8 mouse cellular contexts compared by ENCODE assay signal in the genomic region with DNA sequence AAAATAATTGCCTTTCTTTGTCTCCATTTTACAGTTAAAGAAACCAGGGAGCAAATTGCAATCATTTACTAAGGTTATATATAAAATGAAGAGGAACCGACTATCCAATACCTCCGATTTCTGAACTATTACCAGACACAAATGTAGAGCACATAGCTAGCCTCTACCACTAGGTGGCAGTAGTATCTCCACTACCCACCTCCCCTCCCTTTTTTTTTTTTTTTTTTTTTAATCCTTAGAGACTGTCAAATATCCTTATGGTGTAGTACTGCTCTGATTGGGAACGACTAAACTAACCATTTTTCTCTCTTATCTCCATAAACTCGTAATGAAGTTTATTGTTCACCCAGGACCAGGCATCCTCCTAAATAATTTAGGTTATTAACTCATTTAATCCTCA. TPM values are rescaled to one million over a fixed set of nuclear protein-coding genes. Genes with fewer than 3 reads are reported as not detected.
DNase-seq lines count a peak whose midpoint lies in the region; ATAC-seq and TF ChIP-seq lines count a peak whose summit lies in the region.

No protein-coding gene starts in this region.

- WGBS in limb, embryonic 14.5 days, result 57% methylated on average over 4 of the region's 4 CpGs
- 57% methylated on average over 4 of the region's 4 CpGs for WGBS in limb, embryonic 10.5 days
- WGBS in midbrain, embryonic 16.5 days, result 61% methylated on average over 4 of the region's 4 CpGs

- no peak for ATAC-seq in limb, embryonic 14.5 days (ENCODE audit: low FRiP score, low read depth)
- 0 out of 2 replicates have a peak, but pooled peaks have one; percentile 16 for ATAC-seq in megakaryocyte-erythroid progenitor cell, adult 5-6 weeks (replicated peaks; ENCODE audit: low FRiP score, low TSS enrichment, poor library complexity, severe bottlenecking)
- no peak for ATAC-seq in midbrain, embryonic 16.5 days

- H3K36me3 ChIP-seq in limb, embryonic 14.5 days (ENCODE audit: control insufficient read depth, insufficient read depth, low read length), result no peaks in the 10 kb centered on the region
- no peaks in the 10 kb centered on the region for H3K36me3 ChIP-seq in limb, embryonic 10.5 days
- H3K36me3 ChIP-seq in midbrain, embryonic 16.5 days (ENCODE audit: control insufficient read depth, insufficient read depth, low read length), result no peaks in the 10 kb centered on the region

- no peaks in the 10 kb centered on the region for H3K9me3 ChIP-seq in limb, embryonic 14.5 days (ENCODE audit: control insufficient read depth, low read length)
- H3K9me3 ChIP-seq in limb, embryonic 10.5 days (replicated peaks), result no peaks in the 10 kb centered on the region
- H3K9me3 ChIP-seq in midbrain, embryonic 16.5 days (replicated peaks; ENCODE audit: control insufficient read depth, low read length, poor library complexity, severe bottlenecking), result no peaks in the 10 kb centered on the region

- no peak overlapping the region for H3K4me3 ChIP-seq in limb, embryonic 14.5 days (replicated peaks; ENCODE audit: low read length)
- H3K4me3 ChIP-seq in limb, embryonic 10.5 days, result no peak overlapping the region
- H3K4me3 ChIP-seq in midbrain, embryonic 16.5 days (ENCODE audit: low read depth, low read length), result no peak overlapping the region

- DNase-seq in cerebellum, postnatal 14 days, result peak; percentile 52 to 60
- no peak for DNase-seq in cerebellum, adult 11-12 months
- peak; percentile 63 for DNase-seq in limb, embryonic 14.5 days (ENCODE audit: low spot score)
- no peak for DNase-seq in limb, embryonic 10.5 days (ENCODE audit: low spot score)
- peak; percentile 32 for DNase-seq in T-cell, adult 2 months (ENCODE audit: low spot score)
- no peak for DNase-seq in spleen, adult 12 weeks (ENCODE audit: low spot score)

- no peak for TF ChIP-seq POLR2A in limb, embryonic 14.5 days (IDR thresholded peaks at IDR 0.05; ENCODE audit: borderline replicate concordance, extremely low read depth, insufficient read depth, insufficient read length)

- no peaks in the 10 kb centered on the region for H3K27me3 ChIP-seq in limb, embryonic 14.5 days (ENCODE audit: control insufficient read depth, insufficient read depth, low read length)
- no peaks in the 10 kb centered on the region for H3K27me3 ChIP-seq in limb, embryonic 10.5 days (ENCODE audit: low read depth, poor library complexity, severe bottlenecking)
- no peaks in the 10 kb centered on the region for H3K27me3 ChIP-seq in midbrain, embryonic 16.5 days (ENCODE audit: control insufficient read depth, insufficient read depth, low read depth, low read length)

- H3K4me1 ChIP-seq in limb, embryonic 14.5 days (ENCODE audit: control insufficient read depth, insufficient read depth, low read length), result no peaks in the 10 kb centered on the region
- H3K4me1 ChIP-seq in limb, embryonic 10.5 days, result no peaks in the 10 kb centered on the region
- no peaks in the 10 kb centered on the region for H3K4me1 ChIP-seq in midbrain, embryonic 16.5 days (ENCODE audit: control insufficient read depth, insufficient read depth, low read length)

- H3K27ac ChIP-seq in limb, embryonic 14.5 days (replicated peaks; ENCODE audit: low read depth, low read length), result no peak overlapping the region
- H3K27ac ChIP-seq in limb, embryonic 10.5 days, result no peak overlapping the region
- H3K27ac ChIP-seq in midbrain, embryonic 16.5 days (ENCODE audit: low read length), result no peak overlapping the region

- H3K9ac ChIP-seq in limb, embryonic 14.5 days (ENCODE audit: low read depth, low read length, severe bottlenecking), result no peak overlapping the region
- no peak overlapping the region for H3K9ac ChIP-seq in midbrain, embryonic 16.5 days (ENCODE audit: low read depth, low read length)

- H3K4me2 ChIP-seq in limb, embryonic 14.5 days (replicated peaks; ENCODE audit: low read depth, low read length, severe bottlenecking), result no peak overlapping the region
- no peak overlapping the region for H3K4me2 ChIP-seq in midbrain, embryonic 16.5 days (ENCODE audit: low read length)

RNA-seq across cellular contexts. Expression of a gene that starts 12.6 kb away (rescaled TPM):
- 0.47 and 0.64 TPM in 2 replicates for polyA plus RNA-seq in limb, embryonic 14.5 days (2012; rRNA removed)
- polyA plus RNA-seq in limb, embryonic 14.5 days (2014; fragmentation: Nextera tagmentation; extraction: Ambion mirVana), result 0.81 and 0.83 TPM in 2 replicates
- 0.69 and 0.84 TPM in 2 replicates for polyA plus RNA-seq in limb, embryonic 10.5 days (2016; fragmentation: Nextera tagmentation; extraction: Ambion mirVana)
- 0.42 TPM in 1 of 2 replicates, not detected in the other for total RNA-seq in megakaryocyte-erythroid progenitor cell, adult 5-6 weeks (2014; fragmentation: Nextera tagmentation)
- total RNA-seq in megakaryocyte-erythroid progenitor cell, adult 5-6 weeks (2017), result 0.09 and 0.50 TPM in 2 replicates
- polyA plus RNA-seq in midbrain, embryonic 16.5 days (2015; fragmentation: Nextera tagmentation; extraction: Ambion mirVana), result 0.29 and 0.36 TPM in 2 replicates

RNA-seq across cellular contexts. Expression of a gene that starts 15.7 kb away (rescaled TPM):
- 11.2 and 16.3 TPM in 2 replicates for polyA plus RNA-seq in limb, embryonic 14.5 days (2012; rRNA removed)
- polyA plus RNA-seq in limb, embryonic 14.5 days (2014; fragmentation: Nextera tagmentation; extraction: Ambion mirVana), result 5.1 and 6.4 TPM in 2 replicates
- polyA plus RNA-seq in limb, embryonic 10.5 days (2016; fragmentation: Nextera tagmentation; extraction: Ambion mirVana), result 2.1 and 5.4 TPM in 2 replicates
- 11.5 and 18.4 TPM in 2 replicates for total RNA-seq in megakaryocyte-erythroid progenitor cell, adult 5-6 weeks (2014; fragmentation: Nextera tagmentation)
- 7.5 and 19.9 TPM in 2 replicates for total RNA-seq in megakaryocyte-erythroid progenitor cell, adult 5-6 weeks (2017)
- 151 and 183 TPM in 2 replicates for polyA plus RNA-seq in midbrain, embryonic 16.5 days (2015; fragmentation: Nextera tagmentation; extraction: Ambion mirVana)

RNA-seq across cellular contexts. Expression of a gene that starts 31.9 kb away (rescaled TPM):
- polyA plus RNA-seq in limb, embryonic 14.5 days (2012; rRNA removed), result 1.4 and 2.1 TPM in 2 replicates
- 1.7 and 1.9 TPM in 2 replicates for polyA plus RNA-seq in limb, embryonic 14.5 days (2014; fragmentation: Nextera tagmentation; extraction: Ambion mirVana)
- polyA plus RNA-seq in limb, embryonic 10.5 days (2016; fragmentation: Nextera tagmentation; extraction: Ambion mirVana), result 0.06 and 0.26 TPM in 2 replicates
- 1.2 TPM in 1 of 2 replicates, not detected in the other for total RNA-seq in megakaryocyte-erythroid progenitor cell, adult 5-6 weeks (2014; fragmentation: Nextera tagmentation)
- total RNA-seq in megakaryocyte-erythroid progenitor cell, adult 5-6 weeks (2017), result 0.23 TPM in 1 of 2 replicates, not detected in the other
- polyA plus RNA-seq in midbrain, embryonic 16.5 days (2015; fragmentation: Nextera tagmentation; extraction: Ambion mirVana), result 0.31 and 0.36 TPM in 2 replicates

Comparison
In these comparisons a context has a peak if more than half of its experiments do, and no peak if none do; other contexts are left out.
1. DNase-seq: peak in cerebellum, postnatal 14 days (2 of 2), limb, embryonic 14.5 days (single experiment) and T-cell, adult 2 months (single experiment); none in cerebellum, adult 11-12 months (single experiment), limb, embryonic 10.5 days (single experiment) and spleen, adult 12 weeks (single experiment).